Mouse (Mus musculus) spleen, adult 2 months (tissue): ENCODE results near the gene Pla2g4a.

Source experiments
- CTCF ChIP-seq: fragments of 200-500 bp; IDR thresholded peaks from 2 replicates; pipeline ENCODE4 v1.5.1; 2011; ENCODE audit warnings: mild to moderate bottlenecking, inconsistent platforms; ENCODE audit not compliant: insufficient read depth, insufficient read length, insufficient replicate concordance; ENCODE audit errors: extremely low read depth
- POLR2A ChIP-seq: fragments of 200-500 bp; IDR thresholded peaks from 2 replicates; pipeline ENCODE4 v1.6.1; 2011; ENCODE audit warnings: low read depth, low read length, inconsistent platforms

- TF ChIP-seq CTCF (no peak), POLR2A (no peak)
These were observed 12.8 kb downstream of the Pla2g4a start for GRCm38 (mm10) chr1:149948066-149948825.
